Mouse (Mus musculus) left cerebral cortex, adult 18-20 months (tissue): ENCODE data around the gene Gm10354. TPM values are rescaled to one million over a fixed set of nuclear protein-coding genes. Genes with fewer than 3 reads are reported as not detected.
"Not testable (repeated sequence)": the region's sequence is repeated elsewhere in the genome, so short reads cannot be mapped to it uniquely, and the experiment has no call there.

Experiments used
- DNase-seq, 2 experiments: peaks; one replicate each; pipeline ENCODE4 v3.0.0; 2021 to 2022; ENCODE audit warnings: low spot score in 2 of 2, mixed read lengths in 1 of 2
- long read RNA-seq, 2 experiments: library from polyadenylated mRNA; stranded (forward); transcript quantifications; one replicate each; pipeline ENCODE4 v2.0.0; 2021
- total RNA-seq, 2 experiments: library from RNA; stranded (reverse); gene quantifications; 2 replicates each; pipeline ENCODE4 v1.2.3; 2021

The Gm10354 gene
- total RNA-seq, result not detected
- long read RNA-seq, experiment 1, result 0 reads
- long read RNA-seq, experiment 2, result 0 reads

DNA sequence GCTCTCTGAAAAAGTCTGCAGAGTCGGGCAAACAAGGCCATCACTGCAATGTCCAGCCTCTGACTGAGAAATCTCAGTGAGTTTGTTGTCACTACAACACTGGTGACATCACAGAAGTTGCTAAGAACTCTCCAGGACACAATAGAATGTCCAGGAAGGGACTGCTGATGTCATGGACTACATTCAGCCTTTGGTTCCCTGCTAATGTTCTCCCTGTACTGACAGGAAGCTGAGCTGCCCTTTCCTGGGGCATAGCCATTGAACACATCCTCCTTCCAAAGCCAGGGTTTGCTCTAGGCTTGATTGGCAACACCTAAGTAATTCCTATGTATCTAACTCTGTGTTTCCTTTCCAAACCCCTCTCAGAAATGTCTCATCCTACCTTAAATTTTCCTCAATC, at the start of gene Gm10354:
Gene Gm10354, minus strand, starts transcription at position 101 of the 400 bp plus-strand sequence.
- not testable (repeated sequence) for DNase-seq

DNA sequence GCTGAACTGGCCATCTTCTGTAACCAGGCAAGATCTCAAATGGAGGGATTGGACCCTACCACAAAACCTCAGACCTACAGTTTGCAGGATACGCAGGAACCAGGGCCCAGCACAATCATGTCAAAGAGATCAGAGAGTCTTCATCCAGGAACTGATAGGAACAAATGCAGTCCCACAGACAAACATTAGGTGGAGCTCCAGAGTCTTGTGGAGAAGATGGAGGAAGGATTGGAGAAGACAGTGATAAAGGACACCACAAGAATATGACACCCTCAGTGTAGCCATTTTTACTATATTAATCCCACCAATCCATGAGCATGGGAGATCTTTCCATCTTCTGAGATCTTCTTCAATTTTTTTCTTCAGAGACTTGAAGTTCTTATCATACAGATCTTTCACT, 45.6 kb upstream of the Gm10354 start:
- not testable (repeated sequence) for DNase-seq

DNA sequence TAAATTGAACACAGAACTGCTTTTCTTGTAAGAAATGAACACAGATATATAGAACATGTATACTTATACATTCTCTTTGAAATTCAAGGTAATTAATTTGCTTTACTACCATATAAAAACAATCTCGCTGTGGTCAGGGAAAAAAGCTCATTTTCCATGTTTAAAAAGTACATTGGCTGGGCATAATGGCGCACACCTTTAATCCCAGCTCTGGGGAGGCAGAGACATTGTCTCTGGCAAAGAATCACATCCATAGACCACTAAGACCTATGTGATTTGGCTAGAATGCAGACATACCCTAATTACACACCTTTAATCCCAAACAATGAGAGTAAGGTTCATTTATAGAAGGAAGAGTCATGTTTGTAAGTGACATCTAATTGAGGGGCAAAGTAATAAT, 41.3 kb upstream of the Gm10354 start:
- not testable (repeated sequence) for DNase-seq

DNA sequence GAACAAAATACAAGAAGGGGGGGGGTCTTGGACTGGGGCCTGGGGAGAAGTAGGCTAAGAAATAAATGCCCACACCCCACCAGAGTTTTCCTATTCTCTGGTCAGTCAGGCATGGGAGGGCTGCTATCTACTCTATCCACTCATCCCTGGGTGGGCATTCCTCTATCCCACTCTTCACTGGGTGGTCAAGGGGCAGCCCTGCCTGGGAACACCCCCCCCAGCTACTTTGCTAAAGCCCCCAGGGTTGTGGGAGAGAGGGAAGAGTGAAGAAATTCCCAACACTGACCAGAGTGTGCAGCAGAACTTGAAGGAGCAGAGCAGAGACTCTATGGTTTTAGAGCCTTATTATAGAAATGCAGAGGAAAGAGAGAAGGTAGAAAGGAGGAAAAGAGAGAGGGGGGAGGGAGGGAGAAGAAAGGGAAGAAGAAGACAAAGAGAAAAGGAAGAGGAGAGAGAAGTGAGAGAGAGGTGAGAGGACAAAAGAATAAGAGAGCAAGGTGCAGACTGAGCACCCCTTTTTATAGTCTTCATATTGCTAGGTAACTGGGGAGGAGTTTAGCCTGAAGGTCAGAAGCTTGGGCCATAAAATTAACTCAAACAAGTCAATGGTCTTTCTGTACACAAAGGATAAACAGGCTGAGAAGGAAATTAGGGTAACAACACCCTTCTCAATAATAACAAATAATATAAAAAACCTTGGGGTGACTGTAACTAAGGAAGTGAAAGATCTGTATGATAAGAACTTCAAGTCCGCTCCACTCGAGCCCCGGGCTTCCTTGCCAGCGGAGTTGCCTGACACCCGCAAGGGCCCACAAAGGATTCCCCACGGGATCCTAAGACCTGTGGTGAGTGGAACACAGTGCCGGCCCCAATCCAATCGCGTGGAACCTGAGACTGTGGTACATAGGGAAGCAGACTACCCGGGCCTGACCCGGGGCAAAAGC, 32.2 kb upstream of the Gm10354 start:
- not testable (repeated sequence) for DNase-seq

DNA sequence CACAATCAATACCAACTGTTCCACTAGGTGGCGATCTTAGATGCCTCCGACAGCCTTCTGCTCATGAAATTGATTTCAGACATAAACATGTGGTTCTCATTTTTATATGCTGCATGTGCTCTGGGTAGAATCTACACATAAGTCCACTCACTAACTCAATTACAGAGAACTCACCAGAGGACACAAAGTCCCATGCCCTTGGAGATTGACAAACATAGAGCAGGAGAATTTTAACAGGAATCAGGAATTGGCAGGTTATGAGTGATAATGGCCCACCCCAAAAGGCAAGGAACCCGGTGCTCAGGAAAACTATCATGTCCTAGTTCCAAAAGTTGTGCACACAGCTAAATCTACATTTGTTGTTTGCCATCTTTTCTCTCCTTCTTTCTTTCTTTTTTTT, 28.2 kb upstream of the Gm10354 start:
- DNase-seq, result not testable (repeated sequence)

DNA sequence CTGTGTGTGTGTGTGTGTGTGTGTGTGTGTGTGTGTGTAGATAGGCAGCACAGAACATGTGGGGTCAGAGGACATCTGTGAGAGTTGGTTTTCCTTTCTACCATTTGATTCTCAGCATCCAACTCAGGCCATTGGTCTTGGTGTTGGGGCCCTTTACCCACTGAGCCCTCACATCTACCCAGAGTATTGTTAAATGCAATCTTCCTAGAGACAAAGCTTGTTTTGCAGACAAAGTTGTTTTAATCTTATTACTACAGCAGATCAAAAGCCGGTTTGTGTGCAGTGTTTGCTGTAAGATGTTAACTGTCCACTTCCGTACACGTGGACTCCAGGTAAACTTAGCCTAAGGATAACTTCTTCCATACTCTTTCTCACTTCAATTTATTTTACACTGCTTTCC, 27.6 kb upstream of the Gm10354 start:
- DNase-seq, result not testable (repeated sequence)

DNA sequence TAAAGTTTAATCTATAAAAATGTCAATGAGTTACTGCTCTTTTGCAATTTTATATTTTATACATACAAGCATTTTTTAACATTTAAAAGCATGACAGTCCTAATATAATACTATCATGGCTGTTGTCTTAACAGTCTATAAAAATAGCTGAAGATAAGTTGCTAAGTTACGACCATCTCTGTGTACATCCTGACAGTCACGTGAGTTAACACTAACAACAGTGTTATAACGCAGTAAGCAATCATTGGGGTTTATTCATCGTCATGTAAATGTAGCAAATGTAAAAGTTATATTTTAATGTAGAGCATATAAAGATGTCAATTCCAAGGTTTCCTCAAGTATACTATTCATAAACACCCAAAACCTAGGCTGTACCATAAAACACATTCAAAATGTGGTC, 26.8 kb upstream of the Gm10354 start:
- not testable (repeated sequence) for DNase-seq

DNA sequence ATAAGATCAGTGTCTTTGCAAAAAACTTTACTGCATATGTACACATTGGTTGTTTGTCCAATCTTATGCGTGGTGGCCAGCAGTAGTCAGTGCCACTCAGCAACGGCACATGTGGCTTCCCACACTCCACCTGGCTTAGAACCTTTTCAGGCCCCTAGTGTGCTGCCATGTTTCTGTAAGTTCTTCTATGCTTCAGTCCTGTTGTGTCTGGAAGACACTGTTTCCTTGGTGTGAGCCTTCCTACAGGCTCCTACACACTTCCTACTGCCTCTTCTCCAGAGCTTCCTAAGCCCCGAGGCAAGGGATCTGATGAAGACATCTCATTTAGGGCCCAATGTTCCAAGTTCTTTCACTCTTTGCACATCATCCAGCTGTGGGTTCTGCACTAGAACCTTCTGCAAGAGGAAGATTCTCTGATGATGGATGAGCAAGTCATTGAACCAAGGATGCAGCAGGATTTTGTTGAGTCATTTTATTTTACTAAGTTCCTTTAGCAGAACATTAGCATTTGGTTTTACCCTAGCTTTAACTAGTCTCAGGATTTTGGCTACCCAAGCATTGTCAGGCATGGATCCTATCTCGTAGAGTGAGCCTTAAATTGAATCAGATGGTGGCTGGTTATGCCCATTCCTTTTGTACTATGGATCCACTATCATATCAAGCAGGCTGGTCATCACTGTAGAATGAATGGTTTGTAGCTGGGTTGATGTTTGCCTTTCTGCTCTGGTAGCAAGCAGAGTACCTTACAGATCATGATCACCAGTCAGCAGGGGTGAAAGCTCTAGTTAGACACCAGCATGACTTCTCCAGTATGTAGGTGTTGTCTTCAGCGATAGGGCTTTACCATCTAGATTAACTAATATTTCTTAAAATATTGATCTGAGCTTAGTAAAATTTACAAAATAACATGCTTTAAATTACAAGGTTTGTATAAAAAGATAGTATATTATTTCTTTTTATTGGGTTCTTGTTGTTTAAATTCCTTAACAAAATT, 26.1 kb upstream of the Gm10354 start:
- not testable (repeated sequence) for DNase-seq

DNA sequence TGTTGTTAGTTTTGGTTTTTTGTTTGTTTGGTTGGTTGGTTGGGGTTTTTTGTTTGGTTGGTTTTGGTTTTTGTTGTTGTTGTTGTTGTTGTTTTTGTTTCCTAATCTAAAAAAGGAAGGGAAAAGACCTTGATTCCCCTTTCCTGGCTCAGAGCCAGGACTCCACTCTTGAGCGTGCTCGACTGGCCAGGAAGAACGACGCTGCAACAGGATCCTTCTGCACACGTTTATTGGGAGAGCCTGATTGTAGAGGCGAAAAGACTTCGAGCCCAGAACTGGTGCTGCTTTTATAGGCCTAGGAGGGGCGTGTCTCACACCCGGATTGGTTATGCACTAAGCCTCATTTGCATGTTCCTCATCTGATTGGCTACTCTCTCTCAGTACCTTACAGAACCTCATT, 19.3 kb upstream of the Gm10354 start:
- DNase-seq, result not testable (repeated sequence)

DNA sequence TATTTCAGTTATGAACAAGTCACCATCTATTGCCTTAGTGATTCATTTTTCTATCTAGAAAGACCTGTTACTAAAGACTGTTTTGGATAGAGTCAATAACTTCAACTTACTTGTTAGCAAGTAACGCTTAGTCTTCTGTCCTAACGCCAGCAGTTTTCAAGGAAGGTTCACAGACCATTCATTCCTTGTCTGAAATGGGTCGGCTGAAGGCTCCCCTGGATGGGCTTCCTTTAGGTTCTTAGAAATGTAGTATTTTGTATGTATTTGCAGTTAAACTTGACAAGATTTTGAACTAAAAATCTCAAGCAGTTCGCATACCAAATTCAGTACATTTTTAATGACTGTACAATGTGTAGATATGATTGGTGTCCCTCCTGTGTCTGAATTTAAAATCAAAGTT, 18.8 kb upstream of the Gm10354 start:
- DNase-seq, result not testable (repeated sequence)

DNA sequence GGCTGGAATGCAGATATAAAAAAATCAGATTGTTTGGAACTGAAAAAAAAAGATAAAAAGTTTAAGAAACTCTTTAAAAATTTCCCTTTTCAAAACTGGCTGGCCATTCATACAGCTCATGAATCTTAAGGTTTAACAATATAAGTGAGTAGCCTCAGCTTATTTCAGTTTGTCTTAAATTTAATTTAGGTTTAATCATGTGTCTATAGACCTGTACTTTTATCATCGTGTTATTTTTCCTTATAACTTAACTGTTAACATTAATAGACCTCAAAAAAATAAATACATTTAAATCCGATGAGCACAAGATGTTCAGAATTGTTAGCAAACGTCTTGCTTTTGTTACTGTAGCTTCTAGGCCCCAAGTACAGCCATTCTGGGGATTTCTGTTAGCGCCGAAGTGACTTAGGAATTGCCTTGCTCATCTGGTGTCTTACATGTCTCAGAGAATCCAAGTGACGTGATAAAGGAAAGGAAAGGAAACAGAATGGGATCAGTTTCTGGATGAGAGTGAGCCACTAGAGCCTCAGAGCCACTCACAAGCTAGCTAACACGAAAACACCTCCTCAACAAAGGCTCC, 18.0 kb upstream of the Gm10354 start:
- not testable (repeated sequence) for DNase-seq

DNA sequence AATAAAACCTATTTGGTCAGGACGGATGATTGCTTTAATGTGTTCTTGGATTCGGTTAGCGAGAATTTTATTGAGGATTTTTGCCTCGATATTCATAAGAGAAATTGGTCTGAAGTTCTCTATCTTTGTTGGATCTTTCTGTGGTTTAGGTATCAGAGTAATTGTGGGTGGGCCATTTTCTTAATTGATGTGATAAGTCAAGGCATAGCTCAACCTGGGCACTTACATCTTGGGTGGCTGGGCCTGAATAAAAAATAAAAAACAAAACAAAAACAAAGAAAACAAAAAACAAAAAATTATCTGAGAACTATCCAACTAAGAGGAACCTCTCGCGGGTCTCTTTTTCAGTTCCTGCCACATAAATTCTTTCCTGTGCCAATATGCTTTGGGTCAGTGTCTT, 15.4 kb upstream of the Gm10354 start:
- not testable (repeated sequence) for DNase-seq

DNA sequence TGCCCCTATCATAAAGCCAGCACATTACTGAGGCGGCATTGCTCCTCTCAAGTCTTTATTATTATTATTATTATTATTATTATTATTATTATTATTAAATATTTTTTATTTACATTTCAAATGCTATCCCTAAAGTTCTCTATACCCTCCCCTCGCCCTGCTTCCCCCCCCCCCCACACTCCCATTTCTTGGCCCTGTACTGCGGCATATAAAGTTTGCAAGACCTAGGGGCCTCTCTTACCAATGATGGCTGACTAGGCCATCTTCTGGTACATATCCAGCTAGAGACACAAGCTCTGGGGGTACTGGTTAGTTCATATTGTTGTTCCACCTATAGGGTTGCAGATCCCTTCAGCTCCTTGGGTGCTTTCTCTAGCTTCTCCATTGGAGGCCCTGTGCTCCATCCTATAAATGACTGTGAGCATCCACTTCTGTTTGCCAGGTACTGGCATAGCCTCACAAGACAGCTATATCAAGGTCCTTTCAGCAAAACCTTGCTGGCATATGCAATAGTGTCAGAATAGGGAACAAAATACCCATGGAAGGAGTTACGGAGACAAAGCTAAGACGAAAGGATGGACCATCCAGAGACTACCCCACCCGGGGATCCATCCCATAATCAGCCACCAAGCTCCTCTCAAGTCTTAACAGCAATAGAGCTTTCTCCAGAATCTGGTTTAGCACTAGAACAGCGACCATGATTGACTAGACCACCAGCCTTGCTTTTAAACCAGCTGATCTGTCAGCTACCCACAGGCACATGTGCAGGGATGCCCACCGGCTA, 11.8 kb upstream of the Gm10354 start:
- not testable (repeated sequence) for DNase-seq

DNA sequence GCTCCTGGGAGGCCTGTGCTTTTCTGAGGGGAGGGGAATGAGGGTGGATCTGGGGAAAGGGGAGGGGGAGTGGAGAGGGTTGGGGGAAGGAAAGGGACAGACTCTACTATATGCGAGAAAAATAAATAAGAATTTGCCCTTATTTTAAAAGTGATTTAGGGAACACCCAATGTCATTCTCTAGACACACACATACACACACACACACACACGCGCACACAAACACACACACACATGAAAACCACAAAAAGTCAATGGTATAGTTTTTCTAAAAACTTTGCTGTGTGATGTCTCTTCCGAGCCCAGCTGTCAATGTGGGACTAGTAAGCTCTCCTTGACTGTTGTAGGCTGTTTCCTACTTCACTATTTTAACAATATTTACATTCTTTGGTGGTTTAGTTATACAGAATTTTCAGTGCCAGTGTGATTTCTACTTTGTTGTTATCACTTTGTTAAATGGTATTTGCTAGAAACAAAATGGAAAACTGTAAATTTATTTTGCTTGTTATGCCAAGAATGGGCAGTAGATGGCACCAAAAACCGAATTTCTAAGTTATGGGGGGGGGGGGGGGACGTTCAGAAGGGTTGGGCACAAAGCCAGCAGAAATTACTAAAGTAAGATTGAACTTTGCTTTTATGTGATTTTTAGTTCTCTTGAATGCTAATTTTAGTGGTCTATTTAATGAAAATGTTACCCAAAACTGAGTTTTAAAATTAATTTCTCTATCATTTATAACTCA, 8.1 kb upstream of the Gm10354 start:
- not testable (repeated sequence) for DNase-seq

DNA sequence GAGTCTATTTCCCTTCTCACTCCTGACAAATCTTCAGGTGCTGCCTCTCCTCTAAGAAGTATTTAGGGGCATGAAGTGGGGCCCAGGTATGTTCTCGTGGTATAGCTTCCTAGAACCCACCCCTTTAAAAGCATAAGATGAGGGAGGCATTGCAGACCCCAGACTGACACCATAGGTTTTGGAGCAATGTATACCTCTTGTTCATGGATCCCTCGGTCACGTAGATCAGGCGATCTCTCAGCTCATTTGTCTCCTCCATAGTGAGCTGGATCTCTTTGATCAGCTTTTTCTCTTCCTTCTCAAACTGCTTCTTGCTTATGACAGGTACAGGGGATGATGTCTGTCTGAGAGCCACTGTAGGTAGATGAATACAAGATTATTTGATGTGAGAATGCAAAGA, 1.4 kb downstream of the Gm10354 start:
- DNase-seq, result not testable (repeated sequence)

DNA sequence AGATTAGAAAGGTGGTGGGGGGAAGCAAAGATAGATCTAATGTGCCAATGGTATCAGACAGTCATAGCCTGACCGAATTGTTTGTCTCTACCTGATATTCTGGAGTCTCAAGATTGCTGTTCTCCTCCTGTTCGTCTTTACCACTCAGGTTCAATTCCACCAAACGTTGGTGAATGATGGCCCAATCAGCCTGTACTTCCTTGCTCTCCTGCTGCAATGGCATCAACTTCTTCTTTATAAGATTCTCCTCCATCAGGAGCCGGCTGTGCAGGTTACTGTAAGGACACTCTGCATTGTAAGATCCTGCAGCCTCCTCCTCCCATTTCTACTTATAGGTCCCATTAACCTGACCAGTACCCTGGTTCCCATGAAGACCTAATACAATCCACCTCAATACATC, 3.4 kb downstream of the Gm10354 start:
- not testable (repeated sequence) for DNase-seq

DNA sequence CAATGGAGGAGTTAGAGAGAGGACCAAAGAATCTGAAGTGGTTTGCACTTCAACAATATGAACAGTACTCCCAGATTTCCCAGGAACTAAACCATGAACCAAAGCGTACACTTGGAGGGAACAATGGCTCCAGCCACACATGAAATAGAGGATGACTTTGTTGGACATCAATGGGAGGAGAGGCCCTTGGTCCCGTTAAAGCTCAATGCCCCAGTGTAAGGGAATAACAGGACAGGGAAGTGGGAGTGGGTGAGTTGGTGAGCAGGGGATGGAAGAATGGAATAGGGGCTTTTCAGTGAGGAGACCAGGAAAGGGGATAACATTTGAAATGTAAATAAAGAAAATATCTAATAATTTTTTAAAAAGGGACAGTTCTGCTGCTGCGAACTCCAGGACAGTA, 5.9 kb downstream of the Gm10354 start:
- DNase-seq, result not testable (repeated sequence)

DNA sequence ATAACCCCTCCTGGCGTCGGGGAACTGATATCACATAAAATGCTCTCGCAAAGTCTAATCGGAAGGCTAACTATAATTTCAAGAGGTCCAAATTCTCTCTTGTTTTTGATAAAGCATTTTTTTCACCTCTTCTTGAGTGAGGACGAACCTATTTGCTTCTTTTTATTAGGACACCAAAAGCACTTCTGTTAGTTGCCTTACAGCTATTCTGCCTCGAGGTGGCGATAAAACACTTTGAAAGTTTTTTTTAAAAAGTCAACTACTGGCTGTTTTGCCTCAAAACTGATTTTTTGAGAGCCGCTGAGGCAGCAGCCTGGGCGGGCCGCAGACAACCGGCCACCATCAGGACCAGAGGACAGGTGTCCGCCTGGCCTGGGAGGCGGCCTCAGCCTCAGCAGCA, 14.9 kb downstream of the Gm10354 start:
- DNase-seq, result peak in 1 of 2 experiments; percentile 8

DNA sequence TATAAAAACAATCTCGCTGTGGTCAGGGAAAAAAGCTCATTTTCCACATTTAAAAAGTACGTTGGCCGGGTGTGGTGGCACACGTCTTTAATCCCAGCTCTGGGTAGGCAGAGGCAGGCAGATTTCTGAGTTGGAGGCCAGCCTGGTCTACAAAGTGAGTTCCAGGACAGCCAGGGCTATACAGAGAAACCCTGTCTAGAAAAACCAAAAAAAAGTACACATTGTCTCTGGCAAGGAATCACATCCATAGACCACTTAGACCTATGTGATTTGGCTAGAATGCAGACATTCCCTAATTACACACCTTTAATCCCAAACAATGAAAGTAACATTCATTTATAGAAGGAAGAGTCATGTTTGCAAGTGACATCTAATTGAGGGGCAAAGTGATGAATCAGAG, 17.2 kb downstream of the Gm10354 start:
- DNase-seq, result not testable (repeated sequence)
